Mouse (Mus musculus) testis, adult 10 weeks (tissue): ENCODE measurements around the gene Nktr. TPM values are rescaled to one million over a fixed set of nuclear protein-coding genes. Genes with fewer than 3 reads are reported as not detected.

Source experiments
- polyA plus RNA-seq: library from polyadenylated mRNA; stranded (reverse); fragments of 350-450 nt; fragmentation: Illumina TruSeq; extraction: RNeasy Lipid Tissue Mini Kit (QIAGEN cat#74804); gene quantifications from one replicate; pipeline ENCODE4 v1.2.3, GENCODE M21; 2014; ENCODE audit warnings: low read depth, low replicate concordance

Gene Nktr
- 222 TPM for polyA plus RNA-seq

GRCm38 (mm10) chr9:121718792-121719318 is at the start of gene Nktr:
TSS of gene Nktr (plus strand) at chr9:121719169.

GRCm38 (mm10) chr9:121704646-121705625 is 14.0 kb upstream of the Nktr start, which contains the start of gene Sec22c:
TSS of gene Sec22c (minus strand) at chr9:121705490.

GRCm38 (mm10) chr9:121709898-121710583 is 8.9 kb upstream of the Nktr start, which contains the start of gene Ss18l2:
TSS of gene Ss18l2 (plus strand) at chr9:121710329.

GRCm38 (mm10) chr9:121759091-121760081 is 40.4 kb downstream of the Nktr start, which contains the start of gene Zfp651:
TSS of gene Zfp651 (plus strand) at chr9:121759330.

GRCm38 (mm10) chr9:121777484-121778065 is 58.6 kb downstream of the Nktr start, which contains the start of gene Klhl40:
TSS of gene Klhl40 (plus strand) at chr9:121777607.

GRCm38 (mm10) chr9:121791757-121792521 is 73.0 kb downstream of the Nktr start, which contains the start of gene Hhatl:
TSS of gene Hhatl (minus strand) at chr9:121792507.

Other genes starting within 250 kb of the Nktr start
- not detected for gene Cck, start 223.5 kb upstream of the Nktr start, polyA plus RNA-seq
- 10.4 TPM for gene Lyzl4, start 77.1 kb upstream of the Nktr start, polyA plus RNA-seq
- 0.25 TPM for gene Vipr1, start 76.5 kb upstream of the Nktr start, polyA plus RNA-seq
- gene Sec22c, start 13.7 kb upstream of the Nktr start, polyA plus RNA-seq, result 4.6 TPM
- gene Ss18l2, start 8.8 kb upstream of the Nktr start, polyA plus RNA-seq, result 9.2 TPM
- gene Zfp651, start 40.2 kb downstream of the Nktr start, polyA plus RNA-seq, result 0.22 TPM
- gene Klhl40, start 58.4 kb downstream of the Nktr start, polyA plus RNA-seq, result not detected
- gene Hhatl, start 73.3 kb downstream of the Nktr start, polyA plus RNA-seq, result not detected
- gene Ccdc13, start 120.3 kb downstream of the Nktr start, polyA plus RNA-seq, result 21.3 TPM
- gene Higd1a, start 139.2 kb downstream of the Nktr start, polyA plus RNA-seq, result 130 TPM
- 0.45 TPM for gene Ackr2, start 179.2 kb downstream of the Nktr start, polyA plus RNA-seq
- not detected for gene Cyp8b1, start 197.1 kb downstream of the Nktr start, polyA plus RNA-seq
- gene Fam198a, start 231.8 kb downstream of the Nktr start, polyA plus RNA-seq, result 0.29 TPM